Mouse (Mus musculus): ENCODE data around the gene Setd5. TPM values are rescaled to one million over a fixed set of nuclear protein-coding genes. Genes with fewer than 3 reads are reported as not detected.
A peak's percentile ranks its signal among the peaks of the same experiment; 100 is the strongest.

Gene Setd5
- polyA plus RNA-seq, 1 experiment, result 22.5 TPM

DNA sequence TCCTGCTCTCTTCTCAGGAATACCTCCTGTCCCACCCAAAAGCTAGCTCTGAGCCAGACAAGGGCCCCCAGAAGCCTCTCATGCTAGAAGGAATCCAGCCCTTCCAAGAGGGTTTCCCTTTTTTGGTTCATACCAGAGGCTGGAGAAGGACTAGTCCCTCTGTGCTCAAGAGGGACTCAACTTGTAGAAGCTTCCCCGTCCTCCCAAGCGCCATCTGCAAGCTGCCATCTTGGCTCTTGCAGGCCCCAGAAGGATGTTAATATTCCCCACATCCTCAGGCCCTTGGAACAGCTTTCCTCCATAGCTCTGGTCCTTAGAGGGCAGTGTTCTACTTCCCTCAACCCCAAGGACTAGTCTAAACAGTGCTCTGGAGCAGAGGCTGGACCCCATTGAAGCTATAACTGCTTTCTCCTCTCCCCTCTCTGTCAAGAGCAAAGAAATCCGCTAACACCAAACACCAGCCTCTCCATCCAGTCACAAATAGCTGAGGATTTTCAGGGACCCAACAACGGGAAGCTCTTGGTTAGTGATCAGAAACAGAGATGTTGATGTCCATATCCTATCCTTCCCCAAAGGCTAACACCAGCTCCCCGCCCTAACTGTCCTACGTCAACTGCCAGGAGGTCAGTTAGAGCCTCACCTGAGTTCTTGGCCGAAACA is 91.3 kb downstream of the Setd5 start:
- no peaks in the 10 kb centered on the region for H3K27me3 ChIP-seq (ENCODE audit: control insufficient read depth, insufficient read depth, low read length)
- no peak for DNase-seq (ENCODE audit: low read depth in 1 of 2, low spot score in 2 of 2)
- no peak for TF ChIP-seq CTCF (IDR thresholded peaks at IDR 0.05; ENCODE audit: extremely low read depth, insufficient read depth, insufficient read length, insufficient replicate concordance)
- TF ChIP-seq POLR2A (IDR thresholded peaks at IDR 0.05; ENCODE audit: low read depth, low read length), result no peak
- H3K4me3 ChIP-seq (ENCODE audit: extremely low read depth, insufficient read depth, insufficient read length), result no peak overlapping the region
- no peaks in the 10 kb centered on the region for H3K4me1 ChIP-seq (ENCODE audit: control insufficient read depth, insufficient read depth, insufficient read length)
- no peaks in the 10 kb centered on the region for H3K36me3 ChIP-seq (ENCODE audit: control insufficient read depth, insufficient read depth, low read length)
- 92% methylated on average over 7 of the region's 7 CpGs for WGBS
- no peak overlapping the region for H3K27ac ChIP-seq (ENCODE audit: insufficient read depth, low read length)

DNA sequence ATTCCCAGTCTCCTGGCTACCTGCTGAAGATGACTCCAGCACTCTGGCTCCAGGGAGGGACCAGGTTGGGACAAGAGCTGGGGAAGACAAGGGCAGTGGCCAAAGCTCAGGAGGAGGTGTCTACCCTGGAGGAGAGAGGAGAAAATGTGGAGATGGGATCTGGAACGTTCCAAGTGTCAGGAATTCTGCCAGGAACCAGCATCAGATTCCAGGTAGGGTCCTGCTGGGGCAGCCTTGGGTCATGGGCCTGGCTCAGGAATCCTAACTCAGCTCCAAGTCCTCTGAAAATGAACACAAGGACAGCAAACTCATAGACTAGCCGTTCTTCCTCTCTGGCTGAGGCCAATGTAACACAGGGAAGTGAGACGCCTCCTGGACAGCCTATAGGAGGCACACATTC is 92.7 kb downstream of the Setd5 start:
- H3K27me3 ChIP-seq (ENCODE audit: control insufficient read depth, insufficient read depth, low read length), result no peaks in the 10 kb centered on the region
- no peaks in the 10 kb centered on the region for H3K36me3 ChIP-seq (ENCODE audit: control insufficient read depth, insufficient read depth, low read length)
- no peak overlapping the region for H3K4me3 ChIP-seq (ENCODE audit: extremely low read depth, insufficient read depth, insufficient read length)

DNA sequence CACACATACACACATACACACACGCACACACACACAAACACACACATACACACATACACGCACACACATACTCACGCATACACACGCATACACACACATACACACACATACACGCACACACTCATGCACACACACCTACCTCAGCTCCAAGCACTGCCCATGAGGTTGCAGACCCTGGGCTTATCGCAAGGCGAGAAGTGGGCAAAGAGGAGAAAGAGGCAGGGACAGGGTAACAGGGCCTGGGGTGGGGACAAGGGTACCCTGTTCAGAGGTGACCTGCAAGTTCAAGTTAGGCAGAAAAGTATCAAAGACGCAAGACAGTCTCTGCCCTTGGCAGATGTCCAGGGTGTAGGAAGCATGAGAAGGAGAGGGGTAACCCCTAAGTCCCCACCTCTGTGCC is 93.5 kb downstream of the Setd5 start:
- Histone ChIP-seq H3K4me3 (ENCODE audit: extremely low read depth, insufficient read depth, insufficient read length) (no peak overlapping the region), H3K27me3 (ENCODE audit: control insufficient read depth, insufficient read depth, low read length) (no peaks in the 10 kb centered on the region), H3K4me1 (ENCODE audit: control insufficient read depth, insufficient read depth, insufficient read length) (no peaks in the 10 kb centered on the region), H3K27ac (ENCODE audit: insufficient read depth, low read length) (no peak overlapping the region), H3K36me3 (ENCODE audit: control insufficient read depth, insufficient read depth, low read length) (no peaks in the 10 kb centered on the region)
- DNase-seq (ENCODE audit: low read depth in 1 of 2, low spot score in 2 of 2), result no peak
- 87% methylated on average over 8 of the region's 8 CpGs for WGBS
- TF ChIP-seq CTCF (IDR thresholded peaks at IDR 0.05; ENCODE audit: extremely low read depth, insufficient read depth, insufficient read length, insufficient replicate concordance) (no peak), POLR2A (IDR thresholded peaks at IDR 0.05; ENCODE audit: low read depth, low read length) (no peak)

More for the DNA sequence above, 92.7 kb downstream of the Setd5 start:
- no peak for DNase-seq (ENCODE audit: low read depth in 1 of 2, low spot score in 2 of 2)
- Histone ChIP-seq H3K27ac (ENCODE audit: insufficient read depth, low read length) (no peak overlapping the region), H3K4me1 (ENCODE audit: control insufficient read depth, insufficient read depth, insufficient read length) (no peaks in the 10 kb centered on the region)
- 69% methylated on average over 3 of the region's 3 CpGs for WGBS
- no peak for TF ChIP-seq CTCF (IDR thresholded peaks at IDR 0.05; ENCODE audit: extremely low read depth, insufficient read depth, insufficient read length, insufficient replicate concordance)
- TF ChIP-seq POLR2A (IDR thresholded peaks at IDR 0.05; ENCODE audit: low read depth, low read length), result no peak

DNA sequence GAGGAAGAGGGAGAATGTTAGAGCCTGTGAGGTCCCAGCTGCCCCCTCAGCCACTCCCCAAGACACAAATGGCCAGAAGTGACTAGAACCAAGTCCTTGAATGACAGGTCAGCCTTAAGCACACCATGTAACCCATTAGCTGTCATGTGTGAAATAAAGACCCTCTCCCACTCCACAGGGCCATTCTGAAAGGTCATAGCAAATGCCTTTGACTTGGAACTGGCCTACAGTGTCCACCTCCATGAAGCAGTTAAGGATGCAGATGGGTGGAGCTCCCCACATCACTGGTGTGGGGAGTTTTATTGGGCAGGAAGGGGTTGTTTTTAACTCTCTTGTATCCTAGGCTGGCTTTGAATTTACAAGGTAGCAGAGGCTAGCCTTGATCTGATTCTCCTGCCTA is 94.8 kb downstream of the Setd5 start:
- Histone ChIP-seq H3K36me3 (ENCODE audit: control insufficient read depth, insufficient read depth, low read length) (no peaks in the 10 kb centered on the region), H3K4me1 (ENCODE audit: control insufficient read depth, insufficient read depth, insufficient read length) (no peaks in the 10 kb centered on the region), H3K27ac (ENCODE audit: insufficient read depth, low read length) (no peak overlapping the region), H3K4me3 (ENCODE audit: extremely low read depth, insufficient read depth, insufficient read length) (no peak overlapping the region), H3K27me3 (ENCODE audit: control insufficient read depth, insufficient read depth, low read length) (no peaks in the 10 kb centered on the region)
- no peak for TF ChIP-seq CTCF (IDR thresholded peaks at IDR 0.05; ENCODE audit: extremely low read depth, insufficient read depth, insufficient read length, insufficient replicate concordance)
- TF ChIP-seq POLR2A (IDR thresholded peaks at IDR 0.05; ENCODE audit: low read depth, low read length), result no peak
- no peak for DNase-seq (ENCODE audit: low read depth in 1 of 2, low spot score in 2 of 2)

DNA sequence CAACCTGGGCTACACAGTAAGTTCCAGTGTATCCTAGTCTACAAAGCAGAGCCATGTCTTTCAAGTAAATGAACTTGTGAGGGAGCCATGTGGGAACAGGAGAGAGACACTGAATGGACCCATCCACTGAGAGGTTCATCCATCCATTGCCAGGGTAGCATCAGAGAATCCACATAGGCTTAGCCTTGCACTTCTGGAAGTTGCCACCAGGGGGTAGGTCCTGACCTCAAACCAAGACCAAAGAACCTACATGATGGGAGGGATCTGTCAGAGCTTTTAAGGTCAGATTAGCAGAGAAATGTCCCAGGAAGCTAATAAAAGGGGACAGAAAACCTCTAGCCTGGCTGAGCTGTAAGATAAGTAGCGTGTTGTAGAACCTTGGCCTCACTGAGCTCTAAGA is 95.4 kb downstream of the Setd5 start:
- no peak overlapping the region for H3K27ac ChIP-seq (ENCODE audit: insufficient read depth, low read length)
- H3K4me3 ChIP-seq (ENCODE audit: extremely low read depth, insufficient read depth, insufficient read length), result no peak overlapping the region
- WGBS, result 54% methylated on average over 1 of the region's 1 CpGs
- no peaks in the 10 kb centered on the region for H3K27me3 ChIP-seq (ENCODE audit: control insufficient read depth, insufficient read depth, low read length)
- TF ChIP-seq CTCF (IDR thresholded peaks at IDR 0.05; ENCODE audit: extremely low read depth, insufficient read depth, insufficient read length, insufficient replicate concordance), result peak; percentile 73; the same call in 1 of the 2 replicates
- TF ChIP-seq POLR2A (IDR thresholded peaks at IDR 0.05; ENCODE audit: low read depth, low read length), result no peak
- no peaks in the 10 kb centered on the region for H3K36me3 ChIP-seq (ENCODE audit: control insufficient read depth, insufficient read depth, low read length)
- DNase-seq (ENCODE audit: low read depth in 1 of 2, low spot score in 2 of 2), result peak; percentile 45 to 70
- no peaks in the 10 kb centered on the region for H3K4me1 ChIP-seq (ENCODE audit: control insufficient read depth, insufficient read depth, insufficient read length)

DNA sequence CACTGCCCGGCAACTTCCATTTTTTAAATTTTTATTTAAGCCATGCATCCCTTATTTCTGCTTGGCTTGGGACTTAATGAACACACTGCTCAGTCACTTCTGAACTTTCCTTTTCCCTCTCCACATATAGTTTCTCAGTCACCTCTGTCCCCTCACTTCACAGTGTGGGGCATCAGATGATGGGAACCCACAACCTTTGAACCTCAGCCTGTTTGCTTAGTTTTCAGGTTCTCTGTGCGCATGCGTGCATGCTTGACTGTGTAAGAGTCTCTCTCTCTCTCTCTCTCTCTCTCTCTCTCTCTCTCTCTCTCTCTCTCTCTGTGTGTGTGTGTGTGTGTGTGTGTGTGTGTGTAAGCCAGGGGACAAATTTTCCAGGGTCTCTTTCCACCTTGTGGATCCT is 98.3 kb downstream of the Setd5 start:
- Histone ChIP-seq H3K4me1 (ENCODE audit: control insufficient read depth, insufficient read depth, insufficient read length) (no peaks in the 10 kb centered on the region), H3K27me3 (ENCODE audit: control insufficient read depth, insufficient read depth, low read length) (peaks cover 2% of the 10 kb centered on the region; the same call in 1 of the 2 replicates), H3K27ac (ENCODE audit: insufficient read depth, low read length) (no peak overlapping the region), H3K4me3 (ENCODE audit: extremely low read depth, insufficient read depth, insufficient read length) (no peak overlapping the region), H3K36me3 (ENCODE audit: control insufficient read depth, insufficient read depth, low read length) (no peaks in the 10 kb centered on the region)
- 97% methylated on average over 3 of the region's 3 CpGs for WGBS
- TF ChIP-seq CTCF (IDR thresholded peaks at IDR 0.05; ENCODE audit: extremely low read depth, insufficient read depth, insufficient read length, insufficient replicate concordance), result no peak
- no peak for DNase-seq (ENCODE audit: low read depth in 1 of 2, low spot score in 2 of 2)

DNA sequence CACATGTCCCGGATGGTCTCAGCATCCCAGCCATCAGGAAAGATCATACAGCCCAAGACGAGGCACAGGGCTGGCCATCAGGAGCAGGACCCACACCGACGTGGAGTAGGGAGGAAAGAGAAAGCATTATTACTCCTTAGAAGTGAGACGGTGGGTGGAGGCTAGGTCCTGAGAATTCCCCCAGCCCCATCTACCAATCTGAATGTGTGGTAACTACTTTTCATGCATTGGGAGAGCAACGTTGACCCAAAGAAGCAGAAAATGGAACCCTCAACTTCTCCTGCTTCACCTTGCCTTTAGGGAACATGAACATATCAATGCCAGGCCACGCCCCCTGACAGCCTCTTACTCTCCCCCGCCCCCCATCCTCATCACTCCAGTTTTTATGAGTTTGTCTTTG is 99.4 kb downstream of the Setd5 start:
- no peak overlapping the region for H3K4me3 ChIP-seq (ENCODE audit: extremely low read depth, insufficient read depth, insufficient read length)
- no peak for DNase-seq (ENCODE audit: low read depth in 1 of 2, low spot score in 2 of 2)
- no peaks in the 10 kb centered on the region for H3K36me3 ChIP-seq (ENCODE audit: control insufficient read depth, insufficient read depth, low read length)
- H3K27me3 ChIP-seq (ENCODE audit: control insufficient read depth, insufficient read depth, low read length), result peaks cover 2% of the 10 kb centered on the region; the same call in 1 of the 2 replicates
- 89% methylated on average over 8 of the region's 8 CpGs for WGBS
- no peak overlapping the region for H3K27ac ChIP-seq (ENCODE audit: insufficient read depth, low read length)
- no peak for TF ChIP-seq POLR2A (IDR thresholded peaks at IDR 0.05; ENCODE audit: low read depth, low read length)
- TF ChIP-seq CTCF (IDR thresholded peaks at IDR 0.05; ENCODE audit: extremely low read depth, insufficient read depth, insufficient read length, insufficient replicate concordance), result no peak
- H3K4me1 ChIP-seq (ENCODE audit: control insufficient read depth, insufficient read depth, insufficient read length), result no peaks in the 10 kb centered on the region
